Mouse (Mus musculus) kidney, adult 18-20 months (tissue): ENCODE data around the gene Stk25.

Experiments used
- DNase-seq: peaks from one replicate; pipeline ENCODE4 v3.0.0; 2021

Gene Stk25

DNA sequence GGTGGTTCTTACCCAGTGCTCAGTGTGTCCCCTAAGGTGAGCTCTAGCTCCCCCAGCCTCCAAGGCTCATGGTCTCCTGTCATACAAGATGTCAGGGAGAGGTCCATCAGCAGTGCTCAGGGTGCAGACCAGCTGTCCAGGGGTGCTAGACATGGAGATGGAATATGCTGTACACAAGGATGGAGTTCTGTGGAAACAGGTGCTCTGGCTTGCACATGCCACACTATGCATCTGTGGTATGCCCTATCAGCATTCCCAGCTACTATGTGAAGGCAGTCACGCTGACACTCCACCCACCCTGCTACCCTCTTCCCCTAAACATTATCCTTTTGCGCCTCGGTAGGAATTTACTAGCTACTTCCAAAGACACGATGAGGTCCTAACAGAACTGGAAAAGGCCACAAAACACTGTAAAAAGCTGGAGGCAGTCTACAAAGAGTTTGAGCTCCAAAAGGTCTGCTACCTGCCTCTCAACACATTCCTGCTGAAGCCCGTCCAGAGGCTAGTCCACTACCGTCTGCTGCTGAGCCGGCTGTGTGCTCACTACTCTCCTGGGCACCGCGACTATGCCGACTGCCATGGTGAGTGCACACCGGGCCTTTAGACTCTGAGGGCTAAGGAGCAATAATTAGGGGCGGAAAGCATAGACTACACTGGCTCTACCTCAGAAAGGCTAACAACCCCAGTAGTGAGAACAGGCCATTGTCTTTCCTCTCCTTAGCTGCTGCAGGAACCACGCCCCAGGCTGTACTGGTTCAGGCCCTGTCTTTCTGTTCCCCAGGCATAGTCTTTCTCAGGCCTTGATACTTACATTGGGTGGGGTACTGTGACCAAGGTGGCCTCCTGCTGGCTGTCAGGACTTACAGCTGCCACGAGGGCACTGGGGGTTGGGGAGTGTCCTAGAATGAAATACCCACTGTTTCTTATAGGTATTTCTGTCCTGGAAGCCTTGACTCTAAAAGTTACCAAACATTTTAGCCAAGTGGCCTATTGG lies 51.1 kb downstream of the Stk25 start:
- DNase-seq = no peak

DNA sequence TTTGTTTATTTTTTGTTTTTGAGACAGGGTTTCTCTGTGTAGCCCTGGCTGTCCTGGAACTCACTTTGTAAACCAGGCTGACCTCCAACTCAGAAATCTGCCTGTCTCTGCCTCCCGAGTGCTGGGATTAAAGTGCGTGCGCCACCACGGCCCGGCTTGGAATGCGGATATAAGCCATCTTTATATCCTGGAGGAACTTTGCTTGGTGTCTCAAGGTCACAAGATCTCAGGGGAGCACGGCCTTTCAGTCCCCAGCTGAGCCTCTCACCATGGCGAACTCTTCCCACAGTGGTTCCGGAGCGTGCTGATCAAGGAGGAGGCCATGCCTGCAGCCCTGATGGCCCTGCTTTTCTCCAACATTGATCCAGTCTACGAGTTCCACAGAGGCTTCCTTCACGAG lies 54.5 kb downstream of the Stk25 start:
- no peak for DNase-seq

DNA sequence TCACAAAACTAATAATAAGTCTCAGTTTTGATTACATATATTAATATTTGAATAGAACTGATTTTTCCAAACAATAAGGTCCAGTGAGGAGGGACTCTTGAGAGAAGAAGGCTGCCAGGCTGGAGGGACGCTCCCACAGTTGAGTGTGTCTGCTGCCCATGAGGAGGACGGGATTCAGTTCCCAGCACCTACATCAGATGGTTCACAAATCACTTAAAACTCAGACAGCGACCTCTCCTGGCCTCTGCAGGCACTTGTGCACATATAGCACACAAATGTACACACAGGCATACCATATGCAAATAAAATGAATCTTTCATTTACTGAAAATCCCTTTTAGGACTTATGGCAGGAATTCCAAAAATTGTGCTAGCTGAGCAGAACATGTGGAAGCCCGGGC lies 55.5 kb downstream of the Stk25 start:
- DNase-seq = no peak

DNA sequence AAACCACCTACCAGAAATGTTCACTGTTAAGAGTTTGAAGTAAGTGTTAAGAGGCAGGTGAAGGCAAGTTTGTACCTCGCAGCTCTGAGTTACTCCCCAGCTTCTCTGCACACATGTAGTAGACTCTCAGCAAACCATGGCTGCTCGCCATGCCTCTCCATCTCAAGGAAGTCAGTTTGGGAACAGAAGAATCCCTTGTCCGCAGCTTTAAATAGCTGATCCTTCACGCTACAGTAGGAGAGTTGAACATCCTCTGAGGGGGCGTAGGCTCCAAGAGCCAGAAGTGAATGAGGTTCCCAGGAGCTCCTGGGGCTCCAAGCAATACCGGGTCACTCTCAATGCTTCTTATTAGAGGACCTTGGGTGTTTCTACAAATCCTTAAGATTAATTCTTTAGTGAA lies 62.5 kb downstream of the Stk25 start:
- no peak for DNase-seq

DNA sequence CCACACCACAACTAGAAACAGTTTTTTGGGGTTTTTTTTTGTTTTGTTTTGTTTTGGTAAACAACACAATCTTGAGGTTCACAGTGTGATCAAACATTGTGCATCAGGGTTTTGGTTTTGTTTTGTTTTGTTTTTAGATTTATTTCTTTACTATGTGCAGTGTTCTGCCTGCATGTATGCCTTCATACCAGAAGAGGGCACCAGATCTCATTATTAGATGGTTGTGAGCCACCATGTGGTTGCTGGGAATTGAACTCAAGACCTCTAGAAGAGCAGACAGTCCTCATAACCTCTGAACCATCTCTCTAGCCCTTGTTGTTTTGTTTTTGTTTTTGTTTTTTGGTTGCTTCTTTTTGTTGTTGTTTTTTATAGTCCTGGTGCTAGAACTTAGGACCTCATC lies 64.5 kb downstream of the Stk25 start:
- DNase-seq = no peak

DNA sequence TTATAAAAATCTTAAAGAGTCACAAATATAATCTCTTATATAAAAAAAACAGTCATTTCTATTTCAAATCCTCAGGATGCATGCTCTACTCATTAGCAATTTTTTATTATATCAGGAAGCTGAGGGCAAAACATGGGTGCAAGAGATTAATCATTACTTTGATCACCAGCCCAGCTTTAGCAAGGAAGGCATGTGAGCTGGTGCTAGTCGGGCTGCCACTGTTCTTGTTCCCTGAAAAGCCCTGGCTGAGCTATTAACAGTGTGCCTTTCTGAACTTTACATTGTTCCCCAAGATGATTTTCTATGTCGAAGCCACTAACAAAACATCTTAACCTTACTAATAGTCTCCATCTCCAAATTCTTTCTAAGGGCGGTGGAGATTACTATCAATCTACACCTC lies 70.1 kb downstream of the Stk25 start:
- no peak for DNase-seq

DNA sequence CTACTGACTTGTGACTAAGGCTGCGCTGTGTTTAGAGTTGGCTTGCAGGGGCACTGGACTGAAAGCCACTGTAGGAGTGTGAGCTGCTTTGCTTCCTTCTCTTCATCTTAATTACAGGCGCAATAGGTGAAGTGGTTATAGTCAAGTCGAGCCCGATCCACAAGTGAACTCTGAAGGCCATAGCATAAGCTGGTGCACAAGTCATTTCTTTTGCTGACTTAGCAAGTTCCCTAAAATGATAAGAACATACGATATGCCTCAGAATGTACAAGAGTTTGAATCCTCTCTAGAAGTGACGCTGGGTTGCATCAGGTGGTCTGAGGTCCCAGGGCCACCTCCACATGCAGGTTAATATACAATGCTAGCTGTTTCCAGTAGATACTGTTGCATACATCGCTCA lies 76.9 kb downstream of the Stk25 start:
- no peak for DNase-seq

DNA sequence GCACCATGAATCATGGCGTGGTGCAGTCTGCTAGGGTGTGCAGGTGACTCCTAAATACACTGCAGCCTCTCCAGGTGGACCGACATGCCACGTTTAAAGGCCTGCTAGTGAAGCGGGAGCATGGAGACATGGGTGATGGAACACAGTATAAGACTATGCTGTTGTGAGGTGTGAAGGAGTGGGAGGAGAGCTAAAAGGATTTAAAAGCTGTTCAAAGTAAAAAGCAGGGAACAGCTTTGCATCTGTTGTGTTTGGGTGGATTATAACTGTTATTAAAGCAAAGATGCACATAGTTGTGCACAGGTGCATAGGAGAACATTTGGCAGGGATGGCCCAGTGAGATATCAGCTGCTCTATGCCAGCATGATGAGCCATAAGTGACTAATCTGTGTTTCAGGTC lies 80.6 kb downstream of the Stk25 start:
- DNase-seq = no peak

DNA sequence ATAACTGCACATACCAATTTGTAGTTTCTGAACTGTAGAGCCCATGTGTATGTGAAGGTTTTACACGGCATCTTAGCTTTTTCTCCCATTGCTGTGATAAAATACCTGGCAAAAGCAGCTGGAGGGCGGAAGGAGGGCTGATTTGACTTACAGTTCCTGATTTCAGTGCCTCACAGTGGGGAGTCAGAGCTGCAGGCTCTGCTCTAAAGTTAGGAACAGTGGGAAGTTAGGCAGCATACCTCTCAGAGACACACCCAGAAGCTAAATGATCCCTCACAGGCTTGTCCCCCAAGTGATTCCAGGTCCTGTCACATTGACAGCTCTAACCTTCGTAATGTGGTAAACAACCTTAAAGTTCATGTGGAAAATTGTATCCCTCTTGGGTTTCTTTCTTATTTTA lies 81.4 kb downstream of the Stk25 start:
- no peak for DNase-seq
